Mouse (Mus musculus): ENCODE measurements at regions not wholly inside any gene's neighbourhood (a gene's known extent, or its start where the extent isn't known, plus 50 kb on each side); places are given as distances from the start of the nearest gene placed in this dataset.

- no peak for TF ChIP-seq CTCF (IDR thresholded peaks at IDR 0.05; ENCODE audit: low read depth)
- no peak for TF ChIP-seq EP300 (IDR thresholded peaks at IDR 0.05; ENCODE audit: low read depth)
Measured at GRCm38 (mm10) chr11:52665343-52665742, 99.1 kb upstream of the Fstl4 start.
